Mouse (Mus musculus): Measurements from ENCODE around the gene Tnfaip8l2.

- TF ChIP-seq GATA1 (IDR thresholded peaks at IDR 0.05; ENCODE audit: borderline replicate concordance, low read length) (no peak), FLI1 (IDR thresholded peaks at IDR 0.05; ENCODE audit: low read length) (no peak)
Measured at GRCm38 (mm10) chr3:95172526-95173255, 30.5 kb upstream of the Tnfaip8l2 start.

Data from megakaryocyte, embryonic 14.5 days (primary cell).